Mouse (Mus musculus): ENCODE measurements at regions not wholly inside any gene's neighbourhood (a gene's known extent, or its start where the extent isn't known, plus 50 kb on each side); places are given as distances from the start of the nearest gene placed in this dataset.

- no peak for TF ChIP-seq CTCF (IDR thresholded peaks at IDR 0.05; ENCODE audit: low read depth)
- Histone ChIP-seq H3K36me3 (ENCODE audit: insufficient read depth, low read length) (no peaks in the 10 kb centered on the region), H3K4me1 (replicated peaks; ENCODE audit: insufficient read depth, low read length) (no peaks in the 10 kb centered on the region), H3K9ac (ENCODE audit: low read depth, low read length) (no peak overlapping the region), H3K4me2 (ENCODE audit: low read length) (no peak overlapping the region), H3K4me3 (replicated peaks; ENCODE audit: low read depth, low read length) (no peak overlapping the region), H3K9me3 (replicated peaks; ENCODE audit: low read length) (no peaks in the 10 kb centered on the region), H3K27me3 (ENCODE audit: insufficient read depth, low read length) (no peaks in the 10 kb centered on the region), H3K27ac (no peak overlapping the region)
- no peak for ATAC-seq (replicated peaks; ENCODE audit: low FRiP score, low read depth)
- 68% methylated on average over 6 of the region's 6 CpGs for WGBS
- peak; percentile 8 for DNase-seq (ENCODE audit: low spot score)
Observed at GRCm38 (mm10) chr14:45056291-45056690, 68.3 kb downstream of the Ptger2 start.

- Histone ChIP-seq H3K27me3 (ENCODE audit: insufficient read depth, low read length) (no peaks in the 10 kb centered on the region), H3K4me1 (replicated peaks; ENCODE audit: insufficient read depth, low read length) (no peaks in the 10 kb centered on the region), H3K27ac (no peak overlapping the region), H3K9ac (ENCODE audit: low read depth, low read length) (no peak overlapping the region), H3K9me3 (replicated peaks; ENCODE audit: low read length) (no peaks in the 10 kb centered on the region), H3K36me3 (ENCODE audit: insufficient read depth, low read length) (no peaks in the 10 kb centered on the region), H3K4me3 (replicated peaks; ENCODE audit: low read depth, low read length) (no peak overlapping the region), H3K4me2 (ENCODE audit: low read length) (no peak overlapping the region)
- ATAC-seq (replicated peaks; ENCODE audit: low FRiP score, low read depth): no peak
- WGBS: 87% methylated on average over 3 of the region's 3 CpGs
- no peak for TF ChIP-seq CTCF (IDR thresholded peaks at IDR 0.05; ENCODE audit: low read depth)
- no peak for DNase-seq (ENCODE audit: low spot score)
Observed at GRCm38 (mm10) chr14:45061681-45062080, 73.7 kb downstream of the Ptger2 start.

- Histone ChIP-seq H3K4me2 (ENCODE audit: low read length) (no peak overlapping the region), H3K9ac (ENCODE audit: low read depth, low read length) (no peak overlapping the region), H3K27me3 (ENCODE audit: insufficient read depth, low read length) (no peaks in the 10 kb centered on the region), H3K36me3 (ENCODE audit: insufficient read depth, low read length) (no peaks in the 10 kb centered on the region), H3K27ac (no peak overlapping the region), H3K9me3 (replicated peaks; ENCODE audit: low read length) (no peaks in the 10 kb centered on the region; the same call in 1 of the 2 replicates), H3K4me1 (replicated peaks; ENCODE audit: insufficient read depth, low read length) (no peaks in the 10 kb centered on the region), H3K4me3 (replicated peaks; ENCODE audit: low read depth, low read length) (no peak overlapping the region)
- no peak for TF ChIP-seq CTCF (IDR thresholded peaks at IDR 0.05; ENCODE audit: low read depth)
- 80% methylated on average over 1 of the region's 1 CpGs for WGBS
- ATAC-seq (replicated peaks; ENCODE audit: low FRiP score, low read depth) (no peak), DNase-seq (ENCODE audit: low spot score) (no peak)
Observed at GRCm38 (mm10) chr14:45064498-45064897, 76.5 kb downstream of the Ptger2 start.

DNA sequence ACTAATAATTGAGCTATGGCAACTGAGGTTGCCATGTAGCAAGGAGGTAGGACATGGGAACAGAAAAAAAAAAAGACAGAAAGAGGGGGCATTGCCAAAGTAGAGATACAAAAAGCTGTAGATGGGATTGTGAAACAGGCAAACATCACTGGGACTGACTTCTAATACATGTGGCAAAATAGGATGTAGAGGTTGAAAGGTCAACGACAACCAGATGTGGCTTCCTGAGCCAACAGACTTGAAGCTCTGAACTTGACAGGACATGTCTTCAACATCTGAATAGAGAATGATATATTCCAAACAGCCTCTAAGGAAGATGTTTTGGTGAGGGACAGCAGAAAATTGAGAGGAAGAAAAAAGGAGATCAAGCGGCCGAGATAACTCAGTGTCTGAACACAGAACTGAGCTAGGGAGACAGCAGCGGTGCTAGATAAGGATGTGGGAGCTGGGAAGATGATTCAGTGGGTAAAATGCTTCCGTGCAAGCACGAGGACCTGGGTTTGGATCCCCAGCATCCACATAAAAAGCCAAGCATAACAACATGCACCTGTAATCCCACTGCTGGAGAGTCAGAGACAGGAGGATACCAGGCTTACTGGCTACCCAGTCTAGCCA is 81.7 kb downstream of the Ptger2 start:
- H3K4me2 ChIP-seq (ENCODE audit: low read length): no peak overlapping the region
- no peak overlapping the region for H3K9ac ChIP-seq (ENCODE audit: low read depth, low read length)
- DNase-seq (ENCODE audit: low spot score): no peak
- H3K27me3 ChIP-seq (ENCODE audit: insufficient read depth, low read length): no peaks in the 10 kb centered on the region
- ATAC-seq (replicated peaks; ENCODE audit: low FRiP score, low read depth): no peak
- no peaks in the 10 kb centered on the region; the same call in 1 of the 2 replicates for H3K9me3 ChIP-seq (replicated peaks; ENCODE audit: low read length)
- WGBS: 50% methylated on average over 6 of the region's 6 CpGs
- H3K4me1 ChIP-seq (replicated peaks; ENCODE audit: insufficient read depth, low read length): peaks cover under 1% of the 10 kb centered on the region; the same call in 1 of the 2 replicates
- no peak overlapping the region for H3K4me3 ChIP-seq (replicated peaks; ENCODE audit: low read depth, low read length)
- H3K27ac ChIP-seq: no peak overlapping the region
- no peaks in the 10 kb centered on the region for H3K36me3 ChIP-seq (ENCODE audit: insufficient read depth, low read length)
- no peak for TF ChIP-seq CTCF (IDR thresholded peaks at IDR 0.05; ENCODE audit: low read depth)

DNA sequence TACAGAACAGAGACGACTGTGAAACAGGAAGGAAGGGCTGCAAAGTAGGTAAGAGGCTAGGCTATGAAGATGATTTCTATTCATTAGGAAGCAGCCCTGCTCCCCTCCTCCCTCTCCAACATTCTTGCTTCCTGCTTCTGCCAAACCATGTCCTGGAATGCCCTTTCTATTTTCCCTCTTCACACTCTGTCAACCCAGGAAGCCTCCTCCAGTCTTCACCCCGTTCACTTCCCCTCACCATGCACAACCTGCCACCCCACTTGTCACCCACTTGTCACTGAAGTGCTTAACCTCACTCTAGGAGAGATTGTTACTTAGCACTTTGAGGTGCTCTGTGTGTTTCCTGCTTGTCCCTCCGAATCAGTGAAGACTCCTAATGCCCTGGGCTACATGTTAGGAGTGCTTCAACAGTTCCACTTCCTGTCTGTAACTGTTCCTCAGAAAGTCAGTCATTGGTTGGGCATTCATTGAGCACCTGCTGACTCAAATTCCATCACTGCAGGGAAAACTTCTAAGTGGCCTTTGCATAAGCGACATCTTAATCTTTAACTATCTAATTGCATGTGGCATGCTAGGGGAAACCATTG is 87.0 kb downstream of the Ptger2 start:
- 38% methylated on average over 4 of the region's 4 CpGs for WGBS
- DNase-seq (ENCODE audit: low spot score) (peak; percentile 27), ATAC-seq (replicated peaks; ENCODE audit: low FRiP score, low read depth) (no peak)
- Histone ChIP-seq H3K9ac (ENCODE audit: low read depth, low read length) (no peak overlapping the region), H3K27me3 (ENCODE audit: insufficient read depth, low read length) (no peaks in the 10 kb centered on the region), H3K9me3 (replicated peaks; ENCODE audit: low read length) (no peaks in the 10 kb centered on the region), H3K27ac (0 out of 2 replicates have a peak overlapping the region, but pooled peaks have one; percentile 5), H3K4me3 (replicated peaks; ENCODE audit: low read depth, low read length) (no peak overlapping the region), H3K36me3 (ENCODE audit: insufficient read depth, low read length) (no peaks in the 10 kb centered on the region), H3K4me1 (replicated peaks; ENCODE audit: insufficient read depth, low read length) (peaks cover 5% of the 10 kb centered on the region; the same call in 1 of the 2 replicates), H3K4me2 (ENCODE audit: low read length) (no peak overlapping the region)
- TF ChIP-seq CTCF (IDR thresholded peaks at IDR 0.05; ENCODE audit: low read depth): no peak

- no peaks in the 10 kb centered on the region for H3K27me3 ChIP-seq (ENCODE audit: insufficient read depth, low read length)
- H3K4me3 ChIP-seq (replicated peaks; ENCODE audit: low read depth, low read length): no peak overlapping the region
- ATAC-seq (replicated peaks; ENCODE audit: low FRiP score, low read depth) (no peak), DNase-seq (ENCODE audit: low spot score) (no peak)
- H3K27ac ChIP-seq: no peak overlapping the region
- H3K9ac ChIP-seq (ENCODE audit: low read depth, low read length): no peak overlapping the region
- no peaks in the 10 kb centered on the region for H3K36me3 ChIP-seq (ENCODE audit: insufficient read depth, low read length)
- WGBS: 88% methylated on average over 1 of the region's 1 CpGs
- H3K9me3 ChIP-seq (replicated peaks; ENCODE audit: low read length): no peaks in the 10 kb centered on the region
- peaks cover 5% of the 10 kb centered on the region; the same call in 1 of the 2 replicates for H3K4me1 ChIP-seq (replicated peaks; ENCODE audit: insufficient read depth, low read length)
- no peak for TF ChIP-seq CTCF (IDR thresholded peaks at IDR 0.05; ENCODE audit: low read depth)
- no peak overlapping the region for H3K4me2 ChIP-seq (ENCODE audit: low read length)
Observed at GRCm38 (mm10) chr14:45077216-45077615, 89.2 kb downstream of the Ptger2 start.
